Mouse (Mus musculus) olfactory bulb, adult 2 months (tissue): Measurements from ENCODE around the gene Rhob.

Experiments used
- CTCF ChIP-seq: fragments of 200-500 bp; IDR thresholded peaks from 2 replicates; pipeline ENCODE4 v1.5.1; 2012; ENCODE audit warnings: low read depth, mild to moderate bottlenecking, low read length, moderate library complexity; ENCODE audit not compliant: insufficient read depth
- POLR2A ChIP-seq: fragments of 200-500 bp; IDR thresholded peaks from 2 replicates; pipeline ENCODE4 v1.6.1; 2012; ENCODE audit warnings: mild to moderate bottlenecking, low read depth, low read length, moderate library complexity; ENCODE audit not compliant: insufficient read depth

- TF ChIP-seq POLR2A = no peak
- TF ChIP-seq CTCF = no peak
Measured at GRCm38 (mm10) chr12:8455046-8455445, 44.8 kb downstream of the Rhob start.
